Mouse (Mus musculus): ENCODE measurements around the gene Krt14.

GRCm38 (mm10) chr11:100155497-100156255 lies 51.7 kb downstream of the Krt14 start:
- TF ChIP-seq CTCF (IDR thresholded peaks at IDR 0.05; ENCODE audit: low read depth, low read length) (no peak), EP300 (IDR thresholded peaks at IDR 0.05; ENCODE audit: insufficient read depth, low read depth, low read length) (no peak), POLR2A (IDR thresholded peaks at IDR 0.05; ENCODE audit: insufficient read depth, low read length) (no peak)
